Mouse (Mus musculus) layer of hippocampus, adult 18-20 months (tissue): ENCODE results near the gene Trim40. TPM values are rescaled to one million over a fixed set of nuclear protein-coding genes. Genes with fewer than 3 reads are reported as not detected.

Experiments
- DNase-seq, 2 experiments: peaks; one replicate each; pipeline ENCODE4 v3.0.0; 2022; ENCODE audit warnings: low spot score in 2 of 2
- total RNA-seq, 2 experiments: library from RNA; stranded (reverse); gene quantifications; 2 replicates each; pipeline ENCODE4 v1.2.3; 2021

Gene Trim40
- total RNA-seq, 2 experiments from 2014 or later = not detected

GRCm38 (mm10) chr17:36843696-36844095 is 46.2 kb downstream of the Trim40 start:
- DNase-seq = no peak

- DNase-seq = no peak
Measured at GRCm38 (mm10) chr17:36840961-36841445, 48.9 kb downstream of the Trim40 start.

GRCm38 (mm10) chr17:36839931-36840330 is 50.0 kb downstream of the Trim40 start:
- DNase-seq = no peak

GRCm38 (mm10) chr17:36839001-36839400 is 50.9 kb downstream of the Trim40 start:
- DNase-seq = no peak

GRCm38 (mm10) chr17:36836874-36837647 is 52.9 kb downstream of the Trim40 start, which contains the start of gene Trim26:
Gene Trim26, plus strand, starts transcription at chr17:36837134.
- DNase-seq = peak; percentile 94 to 98

- no peak for DNase-seq
Measured at GRCm38 (mm10) chr17:36836427-36836812, 53.5 kb downstream of the Trim40 start.

GRCm38 (mm10) chr17:36835591-36836426 is 54.1 kb downstream of the Trim40 start:
- DNase-seq = peak; percentile 27 to 60

- DNase-seq = no peak
Measured at GRCm38 (mm10) chr17:36832694-36833093, 57.2 kb downstream of the Trim40 start.

Other genes starting within 250 kb of the Trim40 start
- not detected for gene H2-M9, start 247.5 kb downstream of the Trim40 start, total RNA-seq
- gene H2-M1, start 217.9 kb downstream of the Trim40 start, total RNA-seq = not detected
- not detected for gene H2-M10.5, start 117.2 kb downstream of the Trim40 start, total RNA-seq
- not detected for gene H2-M10.6, start 78.0 kb downstream of the Trim40 start, total RNA-seq
- 10 to 100 TPM; 18.1 to 20.3 TPM for gene Trim26, start 53.0 kb downstream of the Trim40 start, total RNA-seq
- gene Trim15, start 22.9 kb downstream of the Trim40 start, total RNA-seq = not detected
- not detected for gene Trim10, start 20.5 kb downstream of the Trim40 start, total RNA-seq
- not detected for gene Trim31, start 8.0 kb upstream of the Trim40 start, total RNA-seq
- 1 to 10 TPM; 3.0 to 4.6 TPM for gene Rnf39, start 52.8 kb upstream of the Trim40 start, total RNA-seq
- 100 to 1,000 TPM; 140 to 145 TPM for gene Ppp1r11, start 61.6 kb upstream of the Trim40 start, total RNA-seq
- 10 to 100 TPM; 31.3 to 37.2 TPM for gene Znrd1, start 68.4 kb upstream of the Trim40 start, total RNA-seq
- gene Znrd1as, start 68.5 kb upstream of the Trim40 start, total RNA-seq = 1 to 10 TPM; 5.6 to 7.2 TPM
- gene 2410137M14Rik, start 91.1 kb upstream of the Trim40 start, total RNA-seq = not detected
- under 1 TPM; 0.87 to 0.96 TPM for gene H2-M5, start 99.4 kb upstream of the Trim40 start, total RNA-seq
- gene Zfp57, start 111.0 kb upstream of the Trim40 start, total RNA-seq = 1 to 10 TPM; 8.1 to 8.7 TPM
- gene Mog, start 133.3 kb upstream of the Trim40 start, total RNA-seq = 10 to 100 TPM; 35.8 to 43.1 TPM
- gene Gabbr1, start 155.8 kb upstream of the Trim40 start, total RNA-seq = 100 to 1,000 TPM; 683 to 686 TPM
- not detected for gene Olfr90, start 198.4 kb upstream of the Trim40 start, total RNA-seq
- gene Olfr91, start 208.2 kb upstream of the Trim40 start, total RNA-seq = not detected
- gene Olfr92, start 230.0 kb upstream of the Trim40 start, total RNA-seq = not detected